In genomic region chr6:51206712-51207505, GRCm38 (mm10) we compare ENCODE assay signal across 8 mouse cellular contexts.
DNase-seq lines count a peak whose midpoint lies in the region; ATAC-seq lines count a peak whose summit lies in the region.

No protein-coding gene starts in this region.

- H3K4me3 ChIP-seq in heart, embryonic 10.5 days, result peak overlapping the region; percentile 52
- peak overlapping the region; percentile 14; the same call in 1 of the 2 replicates for H3K4me3 ChIP-seq in kidney, embryonic 16.5 days (ENCODE audit: low read length)
- no peak overlapping the region for H3K4me3 ChIP-seq in liver, embryonic 13.5 days (replicated peaks)
- H3K4me3 ChIP-seq in neural tube, embryonic 13.5 days, result 0 out of 2 replicates have a peak overlapping the region, but pooled peaks have one; percentile 17

- H3K9me3 ChIP-seq in heart, embryonic 10.5 days, result no peaks in the 10 kb centered on the region
- no peaks in the 10 kb centered on the region for H3K9me3 ChIP-seq in kidney, embryonic 16.5 days (ENCODE audit: low read length)
- H3K9me3 ChIP-seq in liver, embryonic 13.5 days (replicated peaks), result no peaks in the 10 kb centered on the region
- H3K9me3 ChIP-seq in neural tube, embryonic 13.5 days, result no peaks in the 10 kb centered on the region

- no peak for ATAC-seq in kidney, embryonic 16.5 days (ENCODE audit: low FRiP score, low TSS enrichment)
- no peak for ATAC-seq in liver, embryonic 13.5 days (ENCODE audit: low read depth)
- 0 out of 2 replicates have a peak, but pooled peaks have one; percentile 13 for ATAC-seq in neural tube, embryonic 13.5 days (ENCODE audit: low read depth)

- H3K27ac ChIP-seq in heart, embryonic 10.5 days, result peak overlapping the region; percentile 80
- no peak overlapping the region for H3K27ac ChIP-seq in kidney, embryonic 16.5 days (ENCODE audit: low read length)
- H3K27ac ChIP-seq in liver, embryonic 13.5 days, result no peak overlapping the region
- H3K27ac ChIP-seq in neural tube, embryonic 13.5 days (replicated peaks), result peak overlapping the region; percentile 88

- H3K4me2 ChIP-seq in kidney, embryonic 16.5 days (replicated peaks; ENCODE audit: low read depth, low read length), result peak overlapping the region; percentile 48
- no peak overlapping the region for H3K4me2 ChIP-seq in liver, embryonic 13.5 days
- peak overlapping the region; percentile 47 for H3K4me2 ChIP-seq in neural tube, embryonic 13.5 days

- DNase-seq in A20 (ENCODE audit: low read depth, low spot score), result peak; percentile 65
- DNase-seq in MN1 (ENCODE audit: low spot score), result peak; percentile 39
- DNase-seq in cerebellum, postnatal 4 days (ENCODE audit: low spot score in 2 of 2), result peak; percentile 42 to 75
- DNase-seq in heart, embryonic 10.5 days (ENCODE audit: low spot score), result no peak
- DNase-seq in liver, embryonic 13.5 days, result peak; percentile 16
- peak; percentile 82 for DNase-seq in thymus, postnatal 4 days

- WGBS in heart, embryonic 10.5 days, result 9% methylated on average over 11 of the region's 11 CpGs
- WGBS in kidney, embryonic 16.5 days, result 9% methylated on average over 11 of the region's 11 CpGs
- WGBS in liver, embryonic 13.5 days (ENCODE audit: insufficient replicate concordance), result 10% methylated on average over 11 of the region's 11 CpGs
- WGBS in neural tube, embryonic 13.5 days, result 16% methylated on average over 11 of the region's 11 CpGs

- no peaks in the 10 kb centered on the region for H3K36me3 ChIP-seq in heart, embryonic 10.5 days
- no peaks in the 10 kb centered on the region for H3K36me3 ChIP-seq in kidney, embryonic 16.5 days (ENCODE audit: insufficient read depth, low read length)
- H3K36me3 ChIP-seq in liver, embryonic 13.5 days, result no peaks in the 10 kb centered on the region
- H3K36me3 ChIP-seq in neural tube, embryonic 13.5 days, result no peaks in the 10 kb centered on the region

- H3K9ac ChIP-seq in kidney, embryonic 16.5 days (replicated peaks; ENCODE audit: low read length), result no peak overlapping the region
- no peak overlapping the region for H3K9ac ChIP-seq in liver, embryonic 13.5 days
- H3K9ac ChIP-seq in neural tube, embryonic 13.5 days, result 0 out of 2 replicates have a peak overlapping the region, but pooled peaks have one; percentile 63

- H3K27me3 ChIP-seq in heart, embryonic 10.5 days (ENCODE audit: insufficient read depth, poor library complexity, severe bottlenecking), result peaks cover 15% of the 10 kb centered on the region
- peaks cover 17% of the 10 kb centered on the region for H3K27me3 ChIP-seq in kidney, embryonic 16.5 days (ENCODE audit: insufficient read depth, low read length)
- peaks cover 28% of the 10 kb centered on the region for H3K27me3 ChIP-seq in liver, embryonic 13.5 days
- H3K27me3 ChIP-seq in neural tube, embryonic 13.5 days, result peaks cover 3% of the 10 kb centered on the region; the same call in 1 of the 2 replicates

- H3K4me1 ChIP-seq in heart, embryonic 10.5 days, result peaks cover 30% of the 10 kb centered on the region
- peaks cover 14% of the 10 kb centered on the region for H3K4me1 ChIP-seq in kidney, embryonic 16.5 days (ENCODE audit: insufficient read depth, low read length)
- H3K4me1 ChIP-seq in liver, embryonic 13.5 days (replicated peaks), result no peaks in the 10 kb centered on the region
- H3K4me1 ChIP-seq in neural tube, embryonic 13.5 days (replicated peaks), result peaks cover 30% of the 10 kb centered on the region

Comparison
In these comparisons a context has a peak if more than half of its experiments do, and no peak if none do; other contexts are left out.
1. H3K27ac ChIP-seq: peak in heart, embryonic 10.5 days (single experiment) and neural tube, embryonic 13.5 days (single experiment); none in kidney, embryonic 16.5 days (single experiment) and liver, embryonic 13.5 days (single experiment).